Mouse (Mus musculus) A20 (cell line): ENCODE data around the gene Thbs2.
"Not testable (repeated sequence)": the region's sequence is repeated elsewhere in the genome, so short reads cannot be mapped to it uniquely, and the experiment has no call there.

Source experiments
- DNase-seq: peaks from one replicate; pipeline ENCODE4 v3.0.0-alpha.2; 2011; ENCODE audit warnings: low read depth, low spot score

Gene Thbs2

GRCm38 (mm10) chr17:14635546-14636323 lies 58.3 kb downstream of the Thbs2 start:
- DNase-seq: no peak

GRCm38 (mm10) chr17:14628901-14629300 lies 65.1 kb downstream of the Thbs2 start:
- DNase-seq: no peak

- DNase-seq: no peak
Observed at GRCm38 (mm10) chr17:14627828-14628338, 66.2 kb downstream of the Thbs2 start.

- no peak for DNase-seq
Observed at GRCm38 (mm10) chr17:14624433-14624832, 69.6 kb downstream of the Thbs2 start.

GRCm38 (mm10) chr17:14621006-14621405 lies 73.0 kb downstream of the Thbs2 start:
- DNase-seq: not testable (repeated sequence)

GRCm38 (mm10) chr17:14620037-14620436 lies 74.0 kb downstream of the Thbs2 start:
- no peak for DNase-seq

GRCm38 (mm10) chr17:14619038-14619437 lies 75.0 kb downstream of the Thbs2 start:
- DNase-seq: no peak
